Mouse (Mus musculus) thymus, adult 2 months (tissue): Measurements from ENCODE around the gene Bcas3.

Experiments
- CTCF ChIP-seq: fragments of 200-500 bp; IDR thresholded peaks from 2 replicates; pipeline ENCODE4 v1.5.1; 2012; ENCODE audit warnings: mild to moderate bottlenecking, control low read depth, low read length, moderate library complexity, borderline replicate concordance; ENCODE audit not compliant: control insufficient read depth, poor library complexity, insufficient read depth; ENCODE audit errors: extremely low read depth
- POLR2A ChIP-seq: fragments of 200-500 bp; IDR thresholded peaks from 2 replicates; pipeline ENCODE4 v1.6.1; 2012; ENCODE audit warnings: mild to moderate bottlenecking, low read length, control low read depth, moderate library complexity; ENCODE audit not compliant: control insufficient read depth, poor library complexity, insufficient read depth; ENCODE audit errors: extremely low read depth

DNA sequence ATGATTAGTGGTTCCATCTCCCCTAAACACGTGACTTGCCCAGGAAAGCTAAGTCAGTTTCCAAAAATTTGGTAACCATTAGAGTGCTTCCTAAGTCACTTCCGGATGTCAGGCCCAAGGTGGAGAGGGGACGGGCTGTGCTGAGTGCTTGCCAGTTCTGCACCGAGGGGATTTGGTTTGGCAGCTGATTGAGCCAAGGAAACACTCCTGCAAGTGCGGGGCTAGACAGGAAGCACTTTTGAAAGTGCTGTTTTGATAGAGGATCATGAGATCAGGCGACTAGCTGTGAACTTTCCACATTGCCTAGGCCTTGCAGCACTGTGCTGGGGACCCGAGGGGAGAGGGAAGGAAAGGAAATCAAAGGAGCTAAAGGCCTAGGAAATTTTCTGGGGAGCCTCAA is 262.5 kb downstream of the Bcas3 start:
- TF ChIP-seq CTCF (no peak), POLR2A (no peak)
